Mouse (Mus musculus) E14TG2a.4 (cell line): ENCODE results near the gene Rbm38.

ENCODE experiments used
- H3K27me3 ChIP-seq: 2 replicates; pipeline ENCODE4 v1.6.1; 2014; ENCODE audit warnings: low read length, control low read depth; ENCODE audit not compliant: insufficient read depth
- H3K36me3 ChIP-seq: 2 replicates; pipeline ENCODE4 v1.6.1; 2014; ENCODE audit warnings: low read length, control low read depth; ENCODE audit not compliant: insufficient read depth
- H3K4me1 ChIP-seq: replicated peaks from 2 replicates; pipeline ENCODE4 v1.6.1; 2014; ENCODE audit warnings: low read depth, low read length, control low read depth
- H3K4me3 ChIP-seq: replicated peaks from 2 replicates; pipeline ENCODE4 v1.5.1; 2014; ENCODE audit warnings: mild to moderate bottlenecking, low read length
- H3K9me3 ChIP-seq: 2 replicates; pipeline ENCODE4 v1.6.1; 2014; ENCODE audit warnings: low read length, control low read depth
- CTCF ChIP-seq: conservative IDR thresholded peaks from 2 replicates; pipeline ENCODE4 v1.5.1; 2014; ENCODE audit warnings: low read length
- NANOG ChIP-seq: IDR thresholded peaks from 2 replicates; pipeline ENCODE4 v1.6.1; 2014; ENCODE audit warnings: borderline replicate concordance, low read length, mixed read lengths
- POU5F1 ChIP-seq: IDR thresholded peaks from 2 replicates; pipeline ENCODE4 v1.6.1; 2014; ENCODE audit warnings: low read length, borderline replicate concordance

Gene Rbm38

DNA sequence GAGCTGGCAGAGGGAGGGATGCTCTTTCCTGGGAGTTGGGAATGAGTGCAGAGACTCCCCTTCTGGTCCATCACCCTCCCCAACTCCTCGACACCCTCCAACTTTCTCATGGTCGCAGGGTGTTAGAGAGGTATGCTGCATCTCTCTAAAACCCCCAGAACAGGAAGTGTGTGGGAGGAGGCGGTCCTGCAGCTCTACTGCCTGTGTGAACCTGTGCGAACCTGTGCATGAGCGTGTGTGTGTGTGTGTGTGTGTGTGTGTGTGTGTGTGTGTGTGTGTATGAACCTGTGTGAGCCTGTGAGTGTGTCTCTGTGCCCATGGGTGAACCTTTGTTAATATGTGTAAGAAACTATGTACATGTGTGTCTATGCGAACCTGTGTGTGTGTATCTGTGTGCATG, 33.5 kb downstream of the Rbm38 start:
- Histone ChIP-seq H3K36me3 (no peaks in the 10 kb centered on the region), H3K4me3 (no peak overlapping the region), H3K4me1 (peaks cover 50% of the 10 kb centered on the region)

GRCm38 (mm10) chr2:173056303-173056881, 36.1 kb downstream of the Rbm38 start:
- Histone ChIP-seq H3K27me3 (no peaks in the 10 kb centered on the region; the same call in 1 of the 2 replicates), H3K36me3 (no peaks in the 10 kb centered on the region), H3K4me3 (no peak overlapping the region), H3K9me3 (no peaks in the 10 kb centered on the region), H3K4me1 (peaks cover 38% of the 10 kb centered on the region)
- TF ChIP-seq POU5F1 (no peak), NANOG (no peak), CTCF (no peak)

More for the DNA sequence above, 33.5 kb downstream of the Rbm38 start:
- Histone ChIP-seq H3K27me3 (no peaks in the 10 kb centered on the region), H3K9me3 (no peaks in the 10 kb centered on the region)
- no peak for TF ChIP-seq NANOG
- no peak for TF ChIP-seq CTCF
- TF ChIP-seq POU5F1: no peak

- Histone ChIP-seq H3K36me3 (no peaks in the 10 kb centered on the region), H3K9me3 (no peaks in the 10 kb centered on the region), H3K27me3 (no peaks in the 10 kb centered on the region; the same call in 1 of the 2 replicates), H3K4me3 (no peak overlapping the region), H3K4me1 (peaks cover 41% of the 10 kb centered on the region)
- TF ChIP-seq POU5F1: no peak
- no peak for TF ChIP-seq CTCF
- no peak for TF ChIP-seq NANOG
Measured at GRCm38 (mm10) chr2:173056882-173057315, 36.6 kb downstream of the Rbm38 start.

DNA sequence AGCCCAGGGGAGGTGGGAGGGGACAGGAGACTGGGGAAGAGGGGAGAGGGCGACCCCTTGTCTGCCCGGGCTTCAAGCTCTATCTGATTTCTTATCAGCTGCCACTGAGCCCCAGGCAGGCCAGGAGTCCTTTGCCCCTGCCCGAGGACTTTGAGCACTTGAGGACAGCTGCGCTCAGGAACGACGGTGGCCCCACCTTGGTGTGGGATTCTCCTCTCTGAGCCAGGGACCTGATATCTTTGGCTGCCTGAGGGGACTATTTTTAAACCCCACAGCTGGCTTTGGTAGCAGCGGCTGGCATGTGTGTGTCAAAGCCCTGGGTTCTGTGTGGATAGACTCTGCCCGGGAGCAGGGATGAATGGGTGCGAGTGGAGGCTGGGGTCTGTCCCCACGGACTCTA, 37.3 kb downstream of the Rbm38 start:
- TF ChIP-seq NANOG (no peak), CTCF (no peak), POU5F1 (no peak)
- Histone ChIP-seq H3K4me1 (peaks cover 42% of the 10 kb centered on the region), H3K36me3 (no peaks in the 10 kb centered on the region), H3K27me3 (no peaks in the 10 kb centered on the region; the same call in 1 of the 2 replicates), H3K4me3 (no peak overlapping the region), H3K9me3 (no peaks in the 10 kb centered on the region)

- H3K4me1 ChIP-seq: peaks cover 42% of the 10 kb centered on the region
- H3K9me3 ChIP-seq: no peaks in the 10 kb centered on the region
- no peaks in the 10 kb centered on the region for H3K36me3 ChIP-seq
- no peak for TF ChIP-seq POU5F1
- TF ChIP-seq NANOG: no peak
- TF ChIP-seq CTCF: no peak
- H3K4me3 ChIP-seq: no peak overlapping the region
- H3K27me3 ChIP-seq: no peaks in the 10 kb centered on the region; the same call in 1 of the 2 replicates
Measured at GRCm38 (mm10) chr2:173058263-173058662, 38.0 kb downstream of the Rbm38 start.

GRCm38 (mm10) chr2:173060450-173060849, 40.2 kb downstream of the Rbm38 start:
- Histone ChIP-seq H3K36me3 (no peaks in the 10 kb centered on the region), H3K9me3 (peaks cover 4% of the 10 kb centered on the region; the same call in 1 of the 2 replicates), H3K27me3 (no peaks in the 10 kb centered on the region; the same call in 1 of the 2 replicates), H3K4me1 (peaks cover 42% of the 10 kb centered on the region), H3K4me3 (no peak overlapping the region)
- TF ChIP-seq NANOG (no peak), POU5F1 (no peak), CTCF (no peak)

GRCm38 (mm10) chr2:173061443-173062351, 41.4 kb downstream of the Rbm38 start:
- Histone ChIP-seq H3K27me3 (no peaks in the 10 kb centered on the region; the same call in 1 of the 2 replicates), H3K4me3 (no peak overlapping the region), H3K36me3 (no peaks in the 10 kb centered on the region), H3K4me1 (peaks cover 35% of the 10 kb centered on the region), H3K9me3 (peaks cover 17% of the 10 kb centered on the region)
- TF ChIP-seq POU5F1 (no peak), CTCF (no peak), NANOG (no peak)

DNA sequence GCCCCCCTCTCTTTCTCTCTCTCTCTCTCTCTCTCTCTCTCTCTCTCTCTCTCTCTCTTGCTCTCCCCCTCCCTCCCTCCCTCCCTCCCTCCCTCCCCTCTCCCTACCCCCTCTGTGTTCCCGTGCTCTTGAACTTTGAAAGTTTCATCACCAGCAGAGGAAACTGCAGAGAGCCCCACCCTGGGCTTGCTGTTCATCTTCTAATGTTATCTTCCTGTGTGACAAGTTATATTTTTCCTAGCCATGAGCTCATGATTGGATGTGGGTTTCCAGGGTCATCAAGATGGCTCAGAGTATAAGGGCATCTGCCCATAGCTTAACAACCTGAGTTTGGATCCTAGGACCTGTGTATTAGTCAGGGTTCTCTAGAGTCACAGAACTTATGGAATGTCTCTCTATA, 42.9 kb downstream of the Rbm38 start:
- Histone ChIP-seq H3K9me3 (peaks cover 30% of the 10 kb centered on the region), H3K4me1 (peaks cover 21% of the 10 kb centered on the region), H3K4me3 (no peak overlapping the region), H3K27me3 (no peaks in the 10 kb centered on the region; the same call in 1 of the 2 replicates), H3K36me3 (no peaks in the 10 kb centered on the region)
- TF ChIP-seq CTCF (no peak), POU5F1 (no peak), NANOG (no peak)
